Mouse (Mus musculus) limb, embryonic 15.5 days (tissue): ENCODE data around the gene 4931422A03Rik. TPM values are rescaled to one million over a fixed set of nuclear protein-coding genes. Genes with fewer than 3 reads are reported as not detected.

Experiments used
- ATAC-seq: fragments of 200-750 bp; cut with Nextera tagmentation; 2 replicates; pipeline ENCODE4 v1.8.0; 2017; ENCODE audit warnings: low read depth, moderate TSS enrichment; ENCODE audit not compliant: insufficient number of reproducible peaks, low FRiP score, low TSS enrichment
- H3K27ac ChIP-seq: fragments of 300-500 bp; sonication (generic); 2 replicates; pipeline ENCODE4 v1.5.1; 2015; ENCODE audit warnings: moderate library complexity, mild to moderate bottlenecking, inconsistent platforms
- H3K27me3 ChIP-seq: fragments of 300-500 bp; sonication (generic); 2 replicates; pipeline ENCODE4 v1.6.1; 2015; ENCODE audit warnings: inconsistent platforms
- H3K36me3 ChIP-seq: fragments of 300-500 bp; sonication (generic); 2 replicates; pipeline ENCODE4 v1.6.1; 2015; ENCODE audit warnings: inconsistent platforms
- H3K4me1 ChIP-seq: fragments of 300-500 bp; sonication (generic); 2 replicates; pipeline ENCODE4 v1.6.1; 2015; ENCODE audit warnings: inconsistent platforms
- H3K4me2 ChIP-seq: fragments of 300-500 bp; sonication (generic); 2 replicates; pipeline ENCODE4 v1.6.1; 2015; ENCODE audit warnings: mild to moderate bottlenecking, inconsistent platforms
- H3K4me3 ChIP-seq: fragments of 300-500 bp; sonication (generic); 2 replicates; pipeline ENCODE4 v1.5.1; 2015; ENCODE audit warnings: mild to moderate bottlenecking, inconsistent platforms
- H3K9ac ChIP-seq: fragments of 300-500 bp; sonication (generic); 2 replicates; pipeline ENCODE4 v1.6.1; 2015; ENCODE audit warnings: inconsistent platforms
- H3K9me3 ChIP-seq: fragments of 300-500 bp; sonication (generic); 2 replicates; pipeline ENCODE4 v1.6.1; 2016; ENCODE audit warnings: inconsistent platforms
- WGBS: fragments of 180-500 bp; shearing (Covaris S2); methylation state at CpG from one replicate; pipeline ENCODE4 v1.1.7; 2015; 5-methylcytosine and 5-hydroxymethylcytosine counted together
- polyA plus RNA-seq: library from polyadenylated mRNA; unstranded; fragments of >200 nt; fragmentation: Nextera tagmentation; extraction: Ambion mirVana; gene quantifications from 2 replicates; pipeline ENCODE4 v1.2.1, GENCODE M21; 2015

The 4931422A03Rik gene
- polyA plus RNA-seq, 1 experiment from 2014 or later: 2.3 TPM

DNA sequence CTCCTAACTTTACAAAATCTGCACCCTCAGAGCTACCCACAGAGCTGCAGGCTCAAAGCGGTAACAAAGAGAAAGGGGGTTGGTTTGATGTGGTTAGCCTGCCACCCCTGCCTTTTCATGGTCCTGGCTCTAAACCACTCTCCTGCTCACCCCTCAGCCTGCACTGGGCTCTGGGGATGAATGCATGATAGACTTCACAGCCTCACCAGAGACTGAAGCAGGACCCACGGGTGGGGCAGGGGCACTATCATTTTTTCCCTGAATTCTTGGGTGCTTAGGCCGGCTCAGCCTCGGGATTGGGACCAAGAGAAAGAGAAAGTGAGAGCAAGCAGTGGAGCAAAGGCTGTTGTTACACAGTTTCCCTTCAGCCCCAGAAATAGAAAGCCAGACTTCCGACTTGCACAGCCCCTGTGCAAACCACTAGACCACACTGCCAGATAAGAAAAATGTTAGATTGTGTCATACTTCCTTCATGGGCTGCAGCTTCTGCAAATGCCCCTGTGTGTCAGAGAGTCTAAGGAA lies 82.5 kb downstream of the 4931422A03Rik start:
- no peak for ATAC-seq
- Histone ChIP-seq H3K9ac (no peak overlapping the region), H3K9me3 (no peaks in the 10 kb centered on the region), H3K4me1 (peaks cover 5% of the 10 kb centered on the region; the same call in 1 of the 2 replicates), H3K27me3 (no peaks in the 10 kb centered on the region), H3K36me3 (no peaks in the 10 kb centered on the region), H3K4me2 (no peak overlapping the region), H3K27ac (no peak overlapping the region), H3K4me3 (no peak overlapping the region)
- WGBS: 65% methylated on average over 5 of the region's 5 CpGs

DNA sequence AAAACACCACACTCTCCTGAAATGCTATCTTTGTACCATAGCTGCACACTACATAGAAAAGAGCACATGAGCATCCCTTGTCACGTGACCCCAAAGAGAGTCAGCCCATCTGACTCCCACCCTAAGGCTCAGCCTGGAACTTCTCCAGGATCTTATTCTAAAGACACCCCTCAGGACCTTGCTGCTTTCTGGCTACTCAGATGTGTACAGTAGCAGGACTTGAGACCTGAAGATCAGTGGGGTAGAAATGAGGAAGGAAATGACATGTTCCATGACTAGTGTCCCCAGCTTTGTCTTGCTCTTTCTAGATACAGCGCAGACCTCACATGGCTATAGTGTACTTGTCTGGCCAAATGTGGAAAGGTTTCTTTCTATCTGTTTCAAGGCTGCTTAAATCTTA lies 83.3 kb downstream of the 4931422A03Rik start:
- no peaks in the 10 kb centered on the region for H3K36me3 ChIP-seq
- H3K27me3 ChIP-seq: no peaks in the 10 kb centered on the region
- H3K4me3 ChIP-seq: no peak overlapping the region
- H3K4me1 ChIP-seq: peaks cover 5% of the 10 kb centered on the region; the same call in 1 of the 2 replicates
- no peaks in the 10 kb centered on the region for H3K9me3 ChIP-seq
- no peak overlapping the region for H3K4me2 ChIP-seq
- no peak overlapping the region for H3K9ac ChIP-seq
- no peak for ATAC-seq
- WGBS: 85% methylated on average over 2 of the region's 2 CpGs
- H3K27ac ChIP-seq: no peak overlapping the region

DNA sequence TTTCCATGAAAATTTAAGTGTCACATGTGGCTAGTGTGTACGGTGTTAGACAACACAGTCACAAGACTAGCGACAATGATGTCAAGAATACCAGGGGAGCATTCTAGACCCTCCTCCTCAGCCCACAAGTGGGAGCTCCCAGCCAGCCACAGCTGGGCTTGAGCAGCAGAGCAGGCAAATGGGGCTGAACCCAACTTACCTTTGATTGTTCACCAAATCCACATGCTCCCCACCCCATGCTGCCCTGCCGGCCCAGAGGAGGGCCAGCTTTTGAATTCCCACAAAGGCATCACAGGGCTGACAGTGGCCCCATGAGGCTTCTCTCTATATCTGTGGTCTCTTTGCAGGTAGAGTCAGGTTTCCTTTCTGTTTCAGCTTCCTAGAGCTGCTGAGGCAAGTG lies 87.1 kb downstream of the 4931422A03Rik start:
- Histone ChIP-seq H3K9ac (no peak overlapping the region), H3K27me3 (no peaks in the 10 kb centered on the region), H3K9me3 (no peaks in the 10 kb centered on the region), H3K27ac (no peak overlapping the region), H3K36me3 (no peaks in the 10 kb centered on the region), H3K4me1 (no peaks in the 10 kb centered on the region), H3K4me3 (no peak overlapping the region), H3K4me2 (no peak overlapping the region)
- no peak for ATAC-seq
- 66% methylated on average over 3 of the region's 3 CpGs for WGBS

DNA sequence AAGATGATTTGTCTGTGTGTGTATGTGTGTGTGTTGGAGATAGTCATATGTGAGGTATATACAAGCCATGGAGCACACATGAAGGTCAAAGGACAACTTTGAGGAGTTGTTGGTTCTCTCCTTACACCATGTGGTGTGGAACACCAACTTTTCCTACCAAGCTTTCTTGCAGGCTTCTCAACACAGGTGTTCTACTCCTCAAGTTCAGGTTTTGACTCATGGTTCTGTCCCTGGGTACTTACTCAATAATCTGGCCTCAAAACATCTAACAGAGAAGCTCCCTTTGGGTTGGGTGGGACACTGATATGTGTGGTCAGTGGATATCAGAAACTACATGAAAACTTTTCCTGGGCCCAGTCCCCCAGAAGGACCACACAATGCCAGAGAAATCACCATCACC lies 89.2 kb downstream of the 4931422A03Rik start:
- Histone ChIP-seq H3K4me1 (no peaks in the 10 kb centered on the region), H3K36me3 (no peaks in the 10 kb centered on the region), H3K4me2 (no peak overlapping the region), H3K4me3 (no peak overlapping the region), H3K9ac (no peak overlapping the region), H3K27me3 (no peaks in the 10 kb centered on the region), H3K27ac (no peak overlapping the region), H3K9me3 (no peaks in the 10 kb centered on the region)
- ATAC-seq: no peak

DNA sequence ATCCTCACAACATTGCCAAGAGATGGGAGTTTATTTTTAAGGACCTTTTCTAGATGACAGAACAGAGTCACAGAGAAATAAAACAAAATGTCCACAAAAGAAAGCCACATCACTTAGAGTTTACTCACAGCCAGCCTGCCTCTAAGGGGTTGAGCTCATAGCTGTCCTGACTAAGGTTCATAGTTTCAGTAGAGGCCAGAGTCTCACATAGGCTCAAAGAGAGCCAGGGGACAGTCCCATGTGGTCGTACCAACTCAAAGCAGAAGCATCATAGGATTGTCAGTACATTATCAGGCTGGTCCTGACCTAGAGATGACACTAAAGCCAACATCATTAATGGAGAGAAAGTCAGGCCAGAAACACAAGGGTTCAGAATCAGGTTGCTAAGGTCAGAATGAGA lies 89.6 kb downstream of the 4931422A03Rik start:
- Histone ChIP-seq H3K9ac (no peak overlapping the region), H3K4me1 (no peaks in the 10 kb centered on the region), H3K4me3 (no peak overlapping the region), H3K4me2 (no peak overlapping the region), H3K36me3 (no peaks in the 10 kb centered on the region), H3K9me3 (no peaks in the 10 kb centered on the region), H3K27ac (no peak overlapping the region), H3K27me3 (no peaks in the 10 kb centered on the region)
- WGBS: 74% methylated on average over 1 of the region's 1 CpGs
- no peak for ATAC-seq

DNA sequence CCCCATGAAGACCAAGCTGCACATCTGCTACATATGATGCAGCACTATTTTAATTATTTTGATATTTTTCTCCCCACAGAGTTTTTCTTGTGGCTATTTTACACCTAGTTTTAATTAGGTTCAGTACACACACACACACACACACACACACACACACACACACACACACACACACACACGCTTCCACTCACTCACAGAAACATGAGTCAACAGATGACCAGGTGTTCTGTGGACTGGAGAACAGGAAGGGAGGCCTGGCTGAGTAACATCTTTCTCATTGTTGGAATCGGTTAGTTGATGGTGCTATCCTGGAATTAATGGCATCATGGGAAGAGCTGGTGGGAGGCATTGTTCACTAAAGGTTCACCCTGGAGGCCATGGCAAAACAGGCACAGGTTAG lies 90.5 kb downstream of the 4931422A03Rik start:
- Histone ChIP-seq H3K9ac (no peak overlapping the region), H3K4me3 (no peak overlapping the region), H3K4me2 (no peak overlapping the region), H3K4me1 (no peaks in the 10 kb centered on the region), H3K9me3 (no peaks in the 10 kb centered on the region), H3K27me3 (no peaks in the 10 kb centered on the region), H3K36me3 (no peaks in the 10 kb centered on the region), H3K27ac (no peak overlapping the region)
- ATAC-seq: no peak
- 69% methylated on average over 2 of the region's 2 CpGs for WGBS

DNA sequence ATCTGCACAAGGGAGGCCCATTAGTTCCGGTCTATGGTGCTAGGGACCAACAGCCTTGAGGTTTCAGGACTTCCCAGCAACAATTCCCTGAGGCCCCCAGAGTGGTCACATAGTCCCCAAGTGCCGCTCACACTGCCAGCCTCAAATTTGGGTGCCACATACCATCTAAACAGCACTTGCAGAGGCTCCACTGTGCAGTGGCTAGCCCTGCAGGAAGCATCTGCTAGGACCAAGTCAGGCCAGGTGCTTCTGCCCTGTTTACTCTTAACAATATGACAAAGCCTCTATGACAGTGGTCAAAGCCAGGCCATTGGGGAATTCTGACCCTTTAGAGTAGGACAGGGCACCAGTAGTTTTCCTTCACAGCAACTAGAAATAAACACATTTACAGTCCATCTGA lies 91.5 kb downstream of the 4931422A03Rik start:
- no peak for ATAC-seq
- 87% methylated on average over 2 of the region's 2 CpGs for WGBS
- Histone ChIP-seq H3K4me2 (no peak overlapping the region), H3K4me3 (no peak overlapping the region), H3K27me3 (no peaks in the 10 kb centered on the region), H3K27ac (no peak overlapping the region), H3K9me3 (no peaks in the 10 kb centered on the region), H3K9ac (no peak overlapping the region), H3K4me1 (0 out of 2 replicates have a peak, but pooled peaks cover 2% of the 10 kb centered on the region), H3K36me3 (no peaks in the 10 kb centered on the region)

DNA sequence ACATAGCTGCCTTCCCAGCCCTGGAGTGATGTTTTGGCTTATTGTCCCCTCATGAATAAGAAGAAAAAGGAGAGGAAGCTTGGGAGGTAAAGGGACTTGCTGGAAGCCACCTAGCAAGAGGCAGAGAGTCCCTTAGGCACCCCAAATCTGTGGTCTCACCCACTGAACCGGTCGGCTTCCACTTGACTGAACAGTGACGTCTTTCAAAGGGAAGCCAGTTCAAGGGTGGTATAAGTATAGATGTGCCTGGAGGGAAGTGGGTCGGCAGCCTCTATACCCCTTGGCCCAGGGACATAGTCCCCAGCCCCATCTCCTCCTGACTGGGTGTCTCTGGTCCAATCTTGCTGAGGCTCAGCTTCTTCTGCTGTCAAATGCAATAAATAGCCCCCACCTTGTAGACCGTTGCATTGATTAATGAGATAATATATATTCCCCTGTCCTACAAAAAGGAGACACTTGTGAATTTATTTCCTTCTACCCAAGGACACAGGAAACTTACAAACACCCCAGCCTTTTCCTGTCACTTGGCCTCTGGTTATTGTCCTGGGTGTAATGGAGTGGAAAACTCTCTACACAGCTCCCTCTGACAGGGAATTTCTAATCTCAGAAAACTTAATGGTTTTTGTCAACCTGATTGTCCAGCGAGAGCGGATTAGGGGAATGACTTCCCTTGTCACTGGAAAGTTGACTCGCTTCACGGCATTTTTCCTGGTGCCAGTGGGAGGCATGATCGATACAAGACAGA lies 92.3 kb downstream of the 4931422A03Rik start:
- ATAC-seq: no peak

DNA sequence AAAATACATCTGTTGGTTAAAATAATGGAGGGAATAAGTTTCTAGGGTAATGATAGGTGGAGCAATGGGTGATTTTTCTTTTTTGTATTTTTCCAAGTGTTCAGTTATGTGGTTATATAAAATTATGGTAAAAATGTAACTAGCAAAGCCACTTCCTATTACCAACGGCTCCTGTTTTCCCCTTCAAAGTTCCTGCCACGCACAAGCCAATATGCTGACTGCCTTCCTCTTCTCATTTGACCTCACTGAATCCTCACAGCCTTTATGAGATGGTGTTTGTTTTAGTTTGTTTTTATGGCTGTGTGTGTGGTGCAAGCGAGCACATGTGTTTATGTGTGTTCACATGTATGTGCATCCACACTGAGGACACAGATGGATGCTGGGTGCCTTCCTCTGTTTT lies 93.5 kb downstream of the 4931422A03Rik start:
- Histone ChIP-seq H3K9ac (no peak overlapping the region), H3K4me3 (no peak overlapping the region), H3K4me2 (no peak overlapping the region), H3K36me3 (no peaks in the 10 kb centered on the region), H3K9me3 (no peaks in the 10 kb centered on the region), H3K27ac (no peak overlapping the region), H3K4me1 (peaks cover 15% of the 10 kb centered on the region), H3K27me3 (no peaks in the 10 kb centered on the region)
- ATAC-seq: no peak
- 66% methylated on average over 3 of the region's 3 CpGs for WGBS

More for the DNA sequence above, 92.3 kb downstream of the 4931422A03Rik start:
- Histone ChIP-seq H3K9ac (no peak overlapping the region), H3K27ac (no peak overlapping the region), H3K4me1 (peaks cover 7% of the 10 kb centered on the region), H3K4me3 (no peak overlapping the region), H3K27me3 (no peaks in the 10 kb centered on the region), H3K9me3 (no peaks in the 10 kb centered on the region), H3K4me2 (no peak overlapping the region), H3K36me3 (no peaks in the 10 kb centered on the region)
- 74% methylated on average over 10 of the region's 10 CpGs for WGBS

DNA sequence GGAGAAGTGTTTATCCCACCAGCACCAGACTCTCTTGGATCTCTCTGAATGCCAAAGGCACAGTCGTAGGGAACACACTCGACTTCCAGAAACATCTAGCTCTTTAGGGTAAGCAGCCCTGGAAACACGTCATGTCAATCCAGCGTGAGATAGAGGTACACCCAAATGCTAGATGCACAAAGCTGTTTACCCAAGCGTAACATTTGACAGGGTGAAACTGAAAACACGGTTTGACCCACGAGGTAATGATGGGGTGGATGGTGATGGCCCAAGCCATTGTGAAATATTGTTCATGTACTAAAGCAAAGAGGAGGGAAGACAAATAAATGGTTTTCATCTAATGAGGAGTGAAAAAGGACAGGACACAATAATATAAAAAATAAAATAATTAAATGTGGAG lies 93.9 kb downstream of the 4931422A03Rik start:
- Histone ChIP-seq H3K9ac (no peak overlapping the region), H3K4me1 (peaks cover 15% of the 10 kb centered on the region), H3K4me2 (no peak overlapping the region), H3K4me3 (no peak overlapping the region), H3K9me3 (no peaks in the 10 kb centered on the region), H3K36me3 (no peaks in the 10 kb centered on the region), H3K27me3 (no peaks in the 10 kb centered on the region), H3K27ac (no peak overlapping the region)
- no peak for ATAC-seq
- whole genome bisulfite sequencing: 74% methylated on average over 7 of the region's 7 CpGs

DNA sequence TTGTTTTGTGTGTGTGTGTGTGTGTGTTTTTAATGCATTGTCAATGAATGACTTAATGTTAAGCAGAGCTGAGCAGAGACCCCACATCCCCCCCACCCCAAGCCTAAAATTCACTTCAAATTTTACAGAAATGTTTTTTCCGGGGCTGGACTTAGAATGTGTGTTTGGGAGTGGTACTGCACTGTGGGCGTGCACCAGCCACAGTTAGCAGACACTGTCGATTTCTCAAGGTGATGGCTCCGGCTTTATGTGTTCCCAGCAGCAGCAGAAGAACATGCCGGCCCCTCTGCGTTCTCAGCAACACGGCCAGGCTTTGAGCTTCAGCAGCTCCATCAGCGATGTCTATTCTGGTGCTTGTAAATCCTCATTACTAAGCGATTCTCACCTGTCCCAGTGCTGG lies 95.7 kb downstream of the 4931422A03Rik start:
- no peak for ATAC-seq
- Histone ChIP-seq H3K4me1 (peaks cover 19% of the 10 kb centered on the region), H3K36me3 (no peaks in the 10 kb centered on the region), H3K4me3 (no peak overlapping the region), H3K9ac (no peak overlapping the region), H3K4me2 (no peak overlapping the region), H3K27ac (no peak overlapping the region), H3K9me3 (no peaks in the 10 kb centered on the region), H3K27me3 (no peaks in the 10 kb centered on the region)
- WGBS: 46% methylated on average over 9 of the region's 9 CpGs

DNA sequence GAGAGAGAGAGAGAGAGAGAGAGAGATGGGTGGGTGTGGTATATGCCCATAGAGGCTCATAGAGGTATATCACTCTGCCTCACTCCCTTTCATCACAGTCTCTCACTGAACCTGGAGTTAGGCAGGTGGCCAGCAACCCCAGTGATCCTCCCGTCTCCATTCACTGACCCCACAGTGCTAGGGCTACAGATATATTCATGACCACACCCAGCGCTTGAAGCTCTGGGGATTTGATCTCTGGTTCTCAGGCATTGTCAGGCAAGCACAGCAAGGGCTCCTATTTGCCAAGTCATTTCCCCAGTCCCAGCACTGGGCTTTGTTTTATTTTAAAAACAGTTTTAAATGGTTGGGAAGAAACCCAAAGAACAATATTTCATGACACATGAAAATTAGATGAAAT lies 96.1 kb downstream of the 4931422A03Rik start:
- WGBS: 49% methylated on average over 2 of the region's 2 CpGs
- Histone ChIP-seq H3K9me3 (no peaks in the 10 kb centered on the region), H3K4me2 (no peak overlapping the region), H3K9ac (no peak overlapping the region), H3K27me3 (no peaks in the 10 kb centered on the region), H3K36me3 (no peaks in the 10 kb centered on the region), H3K4me3 (no peak overlapping the region), H3K27ac (no peak overlapping the region), H3K4me1 (peaks cover 19% of the 10 kb centered on the region)
- ATAC-seq: no peak
